Mouse (Mus musculus) cerebellum, adult (tissue): ENCODE measurements around the gene Dnajb14.

Source experiments
- ATAC-seq: cut with Nextera tagmentation; 2 replicates; pipeline ENCODE4 v1.9.2; 2017; ENCODE audit warnings: mild to moderate bottlenecking, moderate library complexity, mixed read lengths; ENCODE audit not compliant: insufficient number of reproducible peaks, low FRiP score, low TSS enrichment

Gene Dnajb14

GRCm38 (mm10) chr3:137862600-137862999 is 4.9 kb upstream of the Dnajb14 start:
- ATAC-seq = no peak

DNA sequence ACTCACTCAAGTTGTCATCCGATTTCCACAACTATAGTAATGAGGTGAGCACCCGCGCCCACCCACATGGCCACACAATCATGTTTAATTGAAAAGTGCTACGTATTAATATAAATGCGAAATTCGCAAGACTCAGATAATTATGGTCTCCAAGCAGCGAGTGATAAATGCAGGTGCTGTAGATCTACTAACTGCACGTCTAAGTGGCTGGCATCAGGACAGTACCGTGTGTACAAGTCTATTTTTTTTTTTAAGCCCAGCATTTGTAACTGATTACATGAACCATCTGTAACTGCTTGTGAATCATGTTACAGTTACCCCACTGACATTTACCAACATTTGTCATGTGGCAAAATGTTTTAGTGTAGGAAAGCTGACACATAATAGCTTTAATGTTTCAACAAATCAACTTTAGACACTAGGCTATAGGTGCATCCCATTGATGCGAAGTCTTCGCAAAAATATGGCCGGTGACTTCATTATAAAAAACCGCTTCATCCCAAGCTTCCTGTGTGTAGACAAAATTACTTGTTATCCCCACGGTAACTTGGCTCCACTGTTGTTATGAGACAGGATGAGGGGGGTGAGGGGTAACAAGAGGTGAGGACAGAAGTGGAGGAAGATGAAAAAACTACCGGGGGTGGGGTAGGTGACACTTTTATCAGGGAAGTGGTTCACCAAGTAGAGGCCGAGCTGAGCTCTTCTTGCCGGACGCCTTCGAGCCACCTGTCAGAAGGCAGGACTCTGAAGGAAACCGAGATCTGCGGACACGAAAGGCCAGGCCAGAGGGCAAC is 3.9 kb upstream of the Dnajb14 start:
- no peak; the same call in 1 of the 2 replicates for ATAC-seq

- ATAC-seq = peak; percentile 89
Measured at GRCm38 (mm10) chr3:137864124-137864987, 3.1 kb upstream of the Dnajb14 start, which contains the start of gene H2afz. Gene H2afz (plus strand): TSS chr3:137864487.

- peak; percentile 57 for ATAC-seq
Measured at GRCm38 (mm10) chr3:137864988-137865982, 2.2 kb upstream of the Dnajb14 start.

DNA sequence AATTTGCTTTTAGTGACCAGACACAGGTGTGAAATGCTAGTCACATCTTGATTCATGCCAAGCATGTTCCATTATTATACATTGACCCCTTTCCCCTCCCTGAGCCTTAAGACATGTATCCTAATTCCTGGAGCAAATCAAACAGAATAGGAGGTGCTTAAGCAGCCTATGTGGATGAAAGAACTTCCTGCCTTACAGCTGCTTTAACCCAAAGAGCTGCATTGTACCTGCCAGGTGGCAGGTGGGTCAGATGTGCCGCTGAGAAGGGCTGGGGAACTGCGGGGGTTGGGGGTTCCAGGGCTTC is 390 bp upstream of the Dnajb14 start:
- no peak for ATAC-seq

GRCm38 (mm10) chr3:137868094-137868913 is 829 bp downstream of the Dnajb14 start:
- ATAC-seq = no peak

- no peak for ATAC-seq
Measured at GRCm38 (mm10) chr3:137869395-137869794, 1.9 kb downstream of the Dnajb14 start.

- ATAC-seq = no peak
Measured at GRCm38 (mm10) chr3:137879313-137879712, 11.8 kb downstream of the Dnajb14 start.

GRCm38 (mm10) chr3:137880109-137880748 is 12.8 kb downstream of the Dnajb14 start:
- no peak for ATAC-seq

GRCm38 (mm10) chr3:137881093-137881492 is 13.6 kb downstream of the Dnajb14 start:
- ATAC-seq = no peak

- ATAC-seq = no peak
Measured at GRCm38 (mm10) chr3:137887961-137888360, 20.5 kb downstream of the Dnajb14 start.

DNA sequence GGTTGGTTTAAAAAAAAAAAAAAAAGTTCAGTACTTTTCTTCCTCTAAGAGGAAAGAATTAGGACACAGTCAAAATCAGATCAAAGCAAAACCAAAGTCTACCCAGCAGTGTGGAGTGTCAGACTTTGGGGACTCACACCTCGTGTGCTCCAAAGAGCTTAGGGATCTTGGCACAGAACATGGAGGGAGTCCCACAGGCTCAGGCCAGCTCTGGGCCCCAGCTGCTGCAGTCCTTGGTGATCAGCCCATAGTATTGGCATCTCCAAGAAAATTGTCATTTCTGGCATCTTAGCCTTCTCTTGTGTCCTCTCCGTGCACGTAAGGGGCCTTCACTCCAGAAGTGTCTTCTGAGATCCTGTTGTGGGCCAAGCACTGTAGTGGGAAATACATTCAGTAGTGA is 23.6 kb downstream of the Dnajb14 start:
- ATAC-seq = no peak

- no peak for ATAC-seq
Measured at GRCm38 (mm10) chr3:137892118-137892517, 24.6 kb downstream of the Dnajb14 start.

- ATAC-seq = no peak
Measured at GRCm38 (mm10) chr3:137893789-137894188, 26.3 kb downstream of the Dnajb14 start.

DNA sequence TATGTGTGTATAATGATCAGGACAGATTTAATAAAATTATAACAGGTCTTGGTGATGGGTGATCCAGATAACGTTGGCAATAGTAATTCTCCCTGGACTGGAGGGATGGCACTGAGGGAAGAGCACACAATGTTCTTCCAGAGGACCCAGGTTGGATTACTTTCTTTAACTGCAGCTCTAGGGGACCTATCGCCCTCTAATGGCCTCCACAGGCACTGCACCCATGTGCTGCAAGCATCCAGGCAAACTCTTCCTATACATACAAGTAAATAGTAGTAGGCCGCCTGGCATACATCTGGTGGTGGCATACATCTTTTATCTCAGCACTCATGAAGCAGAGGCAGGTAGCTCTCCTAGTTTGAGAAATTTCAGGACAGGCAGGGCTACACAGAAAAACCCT is 27.7 kb downstream of the Dnajb14 start:
- no peak for ATAC-seq

DNA sequence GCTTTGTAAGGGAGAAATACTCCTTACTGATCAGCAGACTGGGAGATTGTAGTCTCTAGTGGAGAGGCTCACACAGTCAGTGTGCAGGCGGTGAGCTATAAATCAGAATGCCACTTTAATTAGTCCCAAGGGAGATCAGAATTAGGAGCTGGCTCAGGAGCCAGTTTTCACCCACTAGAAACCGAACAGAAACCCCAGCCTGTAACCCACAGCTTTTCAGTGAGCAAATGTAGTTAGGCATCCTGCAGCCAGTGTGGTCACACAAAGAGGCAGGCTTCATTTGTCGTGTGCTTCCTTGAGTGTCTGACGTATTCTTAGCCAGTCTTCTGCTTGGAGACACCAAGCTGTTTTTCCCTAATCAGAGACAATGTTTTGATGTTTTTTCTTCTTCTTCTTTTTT is 28.9 kb downstream of the Dnajb14 start:
- ATAC-seq = no peak

DNA sequence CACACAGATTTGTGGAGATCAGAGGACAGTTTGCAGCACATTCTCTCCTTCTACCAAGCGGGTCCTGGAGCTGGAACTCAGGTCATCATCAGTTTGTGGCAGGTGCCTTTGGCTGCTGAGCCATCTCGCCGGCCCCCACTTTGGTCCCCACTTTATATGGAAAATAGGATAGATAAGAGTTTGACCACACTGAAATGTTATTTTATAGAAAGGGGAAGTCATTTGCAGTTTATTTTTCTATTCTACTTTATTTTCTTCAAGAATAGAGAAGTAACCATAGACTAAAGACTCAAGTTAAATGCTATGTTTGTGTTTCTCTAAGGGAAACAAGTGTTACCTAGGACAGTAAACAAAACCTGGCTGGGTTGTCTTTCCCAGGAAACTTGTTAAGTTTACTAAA is 29.4 kb downstream of the Dnajb14 start:
- no peak for ATAC-seq

- ATAC-seq = no peak
Measured at GRCm38 (mm10) chr3:137897685-137898084, 30.2 kb downstream of the Dnajb14 start.

DNA sequence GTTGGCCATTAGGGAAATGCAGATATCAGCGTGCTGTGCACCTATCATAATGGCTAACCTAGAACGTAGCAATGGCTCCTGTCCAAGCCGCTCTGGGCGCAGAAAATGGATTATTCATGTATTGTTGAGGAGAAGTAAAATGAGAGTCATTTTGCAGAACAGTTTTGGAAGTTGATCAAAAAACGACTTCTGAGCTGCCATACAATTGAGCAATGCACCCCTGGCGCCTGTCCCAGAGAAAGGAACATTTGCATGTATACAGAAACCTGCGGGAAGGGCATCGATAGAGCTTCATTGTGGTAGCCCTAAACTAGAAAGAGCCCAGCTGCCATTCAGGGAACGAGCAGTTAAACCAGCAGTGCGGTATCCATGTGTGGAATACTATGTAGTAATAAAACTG is 32.7 kb downstream of the Dnajb14 start:
- ATAC-seq = no peak
